ENCODE assay signal across 11 mouse cellular contexts in the genomic region with DNA sequence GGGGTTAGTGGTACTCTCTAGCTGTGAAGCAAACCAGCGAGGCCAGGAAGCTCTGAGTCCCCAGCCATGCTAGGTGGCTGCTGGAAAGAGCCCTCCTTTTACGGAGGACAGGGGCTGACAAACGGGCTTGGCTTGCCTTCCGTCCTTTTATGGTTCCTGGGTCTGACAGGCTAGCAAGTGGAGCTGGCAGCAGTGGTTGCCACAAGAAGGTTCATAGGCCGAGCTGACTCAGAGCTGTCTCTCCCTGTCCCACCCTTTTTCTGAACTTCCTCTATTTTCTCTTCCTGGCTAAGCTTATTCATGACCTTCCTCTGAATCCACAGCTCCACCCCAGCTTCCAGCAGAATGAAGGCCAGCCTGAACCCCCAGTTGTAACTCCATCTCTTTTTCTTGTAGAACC. TPM values are rescaled to one million over a fixed set of nuclear protein-coding genes. Genes with fewer than 3 reads are reported as not detected.
DNase-seq lines count a peak whose midpoint lies in the region; ATAC-seq and TF ChIP-seq lines count a peak whose summit lies in the region.
"Had no signal": no experiment of that assay in that cellular context is flagged by ENCODE, and none has a peak within 500 bp of the region (broad histone marks: within the 10 kb centered on the region; RNA-seq: fewer than 3 reads in every experiment).

No protein-coding gene starts in this region.

- no peak for TF ChIP-seq CTCF in lung, postnatal 0 days (IDR thresholded peaks at IDR 0.05)

- H3ac ChIP-seq in myocyte (ENCODE audit: control insufficient read depth, insufficient read length): no peak overlapping the region

- peaks cover 6% of the 10 kb centered on the region; the same call in 1 of the 2 replicates for H3K4me1 ChIP-seq in lung, postnatal 0 days (ENCODE audit: insufficient read depth, low read depth, low read length)
- peaks cover 22% of the 10 kb centered on the region for H3K4me1 ChIP-seq in intestine, embryonic 16.5 days (ENCODE audit: control insufficient read depth, insufficient read depth, low read length)

- no peak overlapping the region for H3K4me3 ChIP-seq in lung, postnatal 0 days (ENCODE audit: low read depth, low read length)
- no peak overlapping the region for H3K4me3 ChIP-seq in intestine, embryonic 16.5 days (ENCODE audit: low read length)
- H3K4me3 ChIP-seq in myocyte: no peak overlapping the region
- H3K4me3 ChIP-seq: limb, embryonic 12.5 days; midbrain, embryonic 12.5 days had no signal

- H3K9ac ChIP-seq in lung, postnatal 0 days (replicated peaks; ENCODE audit: low read depth): no peak overlapping the region
- H3K9ac ChIP-seq in intestine, embryonic 16.5 days (ENCODE audit: low read depth, low read length): peak overlapping the region; percentile 35
- H3K9ac ChIP-seq: hindbrain, embryonic 14.5 days; limb, embryonic 12.5 days; midbrain, embryonic 12.5 days had no signal

- peaks cover 33% of the 10 kb centered on the region for H3K79me2 ChIP-seq in myocyte (ENCODE audit: control insufficient read depth, insufficient read depth)

- no peak for TF ChIP-seq POLR2A in myocyte (IDR thresholded peaks at IDR 0.05; ENCODE audit: insufficient read length, low read depth)

- DNase-seq in lung, postnatal 0 days (ENCODE audit: low spot score): peak; percentile 58
- DNase-seq in lung, postnatal 10 days: no peak
- peak; percentile 29 for DNase-seq in Muller cell, postnatal 12 days (ENCODE audit: inconsistent ontology term)
- DNase-seq in right cerebral cortex, postnatal 36 days (ENCODE audit: low spot score in 2 of 2): no peak
- no peak for DNase-seq in layer of hippocampus, postnatal 14 days (ENCODE audit: low spot score in 2 of 2)
- DNase-seq: kidney, postnatal 36 days had no signal

- no peak for TF ChIP-seq EP300 in lung, postnatal 0 days (IDR thresholded peaks at IDR 0.05)

- no peak overlapping the region for H3K4me2 ChIP-seq in lung, postnatal 0 days (replicated peaks; ENCODE audit: low read depth, low read length)
- 0 out of 2 replicates have a peak overlapping the region, but pooled peaks have one; percentile 18 for H3K4me2 ChIP-seq in intestine, embryonic 16.5 days (ENCODE audit: low read depth, low read length)
- peak overlapping the region; percentile 71 for H3K4me2 ChIP-seq in myocyte (ENCODE audit: low read depth)
- H3K4me2 ChIP-seq: hindbrain, embryonic 14.5 days; limb, embryonic 12.5 days; midbrain, embryonic 12.5 days had no signal

- WGBS in lung, postnatal 0 days: 71% methylated on average over 5 of the region's 5 CpGs
- 69% methylated on average over 5 of the region's 5 CpGs for WGBS in intestine, embryonic 16.5 days

- no peaks in the 10 kb centered on the region for H3K27me3 ChIP-seq in lung, postnatal 0 days (replicated peaks; ENCODE audit: insufficient read depth, low read length)
- no peaks in the 10 kb centered on the region for H3K27me3 ChIP-seq in intestine, embryonic 16.5 days (replicated peaks; ENCODE audit: control insufficient read depth, insufficient read depth, low read length)
- no peaks in the 10 kb centered on the region for H3K27me3 ChIP-seq in myocyte (ENCODE audit: control insufficient read depth, insufficient read depth, insufficient read length)
- H3K27me3 ChIP-seq: limb, embryonic 12.5 days; midbrain, embryonic 12.5 days had no signal

- no peaks in the 10 kb centered on the region for H3K9me3 ChIP-seq in lung, postnatal 0 days (ENCODE audit: low read length)
- H3K9me3 ChIP-seq in intestine, embryonic 16.5 days (ENCODE audit: control insufficient read depth, low read length): no peaks in the 10 kb centered on the region
- H3K9me3 ChIP-seq: limb, embryonic 12.5 days; midbrain, embryonic 12.5 days had no signal

- no peak overlapping the region for H3K27ac ChIP-seq in lung, postnatal 0 days (ENCODE audit: low read length)
- peak overlapping the region; percentile 78 for H3K27ac ChIP-seq in intestine, embryonic 16.5 days (ENCODE audit: low read length)
- H3K27ac ChIP-seq: hindbrain, embryonic 14.5 days; limb, embryonic 12.5 days; midbrain, embryonic 12.5 days had no signal

- peaks cover 13% of the 10 kb centered on the region; the same call in 1 of the 2 replicates for H3K36me3 ChIP-seq in lung, postnatal 0 days (ENCODE audit: insufficient read depth, low read length)
- 0 out of 2 replicates have a peak, but pooled peaks cover 2% of the 10 kb centered on the region for H3K36me3 ChIP-seq in intestine, embryonic 16.5 days (ENCODE audit: control insufficient read depth, insufficient read depth, low read length)
- H3K36me3 ChIP-seq in myocyte (ENCODE audit: control insufficient read depth, insufficient read depth): peaks cover 21% of the 10 kb centered on the region

- no peak for ATAC-seq in lung, postnatal 0 days
- peak; percentile 34 for ATAC-seq in intestine, embryonic 16.5 days

TF ChIP-seq in myocyte, 11 proteins besides CTCF, POLR2A, EP300 and RAD21:
- TF ChIP-seq MYOG (IDR thresholded peaks at IDR 0.05; ENCODE audit: control insufficient read depth in 1 of 3, insufficient read depth in 1 of 3, insufficient read length in 2 of 3, low read depth in 2 of 3): no peak
- TF ChIP-seq REST (IDR thresholded peaks at IDR 0.05; ENCODE audit: insufficient read depth, insufficient read length): no peak
- TF ChIP-seq TCF3 (IDR thresholded peaks at IDR 0.05; ENCODE audit: insufficient read length, low read depth): no peak
- TF ChIP-seq TCF12 (IDR thresholded peaks at IDR 0.05; ENCODE audit: insufficient read depth, poor library complexity, severe bottlenecking): no peak
- TF ChIP-seq POLR2AphosphoS2 (IDR thresholded peaks at IDR 0.05; ENCODE audit: insufficient read length, low read depth): no peak
- TF ChIP-seq MYOD1 (IDR thresholded peaks at IDR 0.05; ENCODE audit: control insufficient read depth in 1 of 3, insufficient read length in 2 of 3, low read depth in 2 of 3): no peak
- no peak for TF ChIP-seq MAX (IDR thresholded peaks at IDR 0.05; ENCODE audit: low read depth)

RNA-seq across cellular contexts. Expression of a gene that starts 4.7 kb away (rescaled TPM):
- 71.1 and 74.4 TPM in 2 replicates for polyA plus RNA-seq in lung, postnatal 0 days (2015; fragmentation: Nextera tagmentation; extraction: Ambion mirVana)
- 84.2 and 98.1 TPM in 2 replicates for polyA plus RNA-seq in intestine, embryonic 16.5 days (2015; fragmentation: Nextera tagmentation; extraction: Ambion mirVana)
- polyA plus RNA-seq in myocyte (2012; fragmentation: generic; extraction: Trizol): 125 TPM
- 100 to 1,000 TPM; 312 to 321 TPM for total RNA-seq in layer of hippocampus, postnatal 14 days (2021)

RNA-seq across cellular contexts. Expression of a gene that starts 38.2 kb away (rescaled TPM):
- 60.2 and 71.4 TPM in 2 replicates for polyA plus RNA-seq in lung, postnatal 0 days (2015; fragmentation: Nextera tagmentation; extraction: Ambion mirVana)
- 20.8 and 21.9 TPM in 2 replicates for polyA plus RNA-seq in intestine, embryonic 16.5 days (2015; fragmentation: Nextera tagmentation; extraction: Ambion mirVana)
- polyA plus RNA-seq in myocyte (2012; fragmentation: generic; extraction: Trizol): 20.7 TPM
- 10 to 100 TPM; 49.7 to 58.8 TPM for total RNA-seq in layer of hippocampus, postnatal 14 days (2021)

RNA-seq across cellular contexts. Expression of a gene that starts 57.7 kb away (rescaled TPM):
- 88.5 and 102 TPM in 2 replicates for polyA plus RNA-seq in lung, postnatal 0 days (2015; fragmentation: Nextera tagmentation; extraction: Ambion mirVana)
- 45.5 and 51.2 TPM in 2 replicates for polyA plus RNA-seq in intestine, embryonic 16.5 days (2015; fragmentation: Nextera tagmentation; extraction: Ambion mirVana)
- 177 TPM for polyA plus RNA-seq in myocyte (2012; fragmentation: generic; extraction: Trizol)
- 10 to 100 TPM; 20.1 to 21.1 TPM for total RNA-seq in layer of hippocampus, postnatal 14 days (2021)

Comparison
In these comparisons a context has a peak if more than half of its experiments do, and no peak if none do; other contexts are left out.
1. DNase-seq: peak in lung, postnatal 0 days (single experiment) and Muller cell, postnatal 12 days (single experiment); none in lung, postnatal 10 days (single experiment), right cerebral cortex, postnatal 36 days (0 of 2) and layer of hippocampus, postnatal 14 days (0 of 2).